Mouse (Mus musculus) testis, adult 2 months (tissue): ENCODE results near the gene Ccdc138. TPM values are rescaled to one million over a fixed set of nuclear protein-coding genes. Genes with fewer than 3 reads are reported as not detected.
A peak's percentile ranks its signal among the peaks of the same experiment; 100 is the strongest.
"Not testable (repeated sequence)": the region's sequence is repeated elsewhere in the genome, so short reads cannot be mapped to it uniquely, and the experiment has no call there.

ENCODE experiments used
- H3K27ac ChIP-seq: fragments of 200-500 bp; 2 replicates; pipeline ENCODE4 v1.5.1; 2012; ENCODE audit warnings: low read depth, low read length; ENCODE audit not compliant: control insufficient read depth, insufficient read depth
- H3K27me3 ChIP-seq: fragments of 200-500 bp; 2 replicates; pipeline ENCODE4 v1.6.1; 2012; ENCODE audit warnings: mild to moderate bottlenecking, low read length, moderate library complexity; ENCODE audit not compliant: control insufficient read depth, insufficient read depth
- H3K36me3 ChIP-seq: fragments of 200-500 bp; 2 replicates; pipeline ENCODE4 v1.6.1; 2012; ENCODE audit warnings: mild to moderate bottlenecking, low read length; ENCODE audit not compliant: control insufficient read depth, insufficient read depth
- H3K4me1 ChIP-seq: fragments of 200-500 bp; 2 replicates; pipeline ENCODE4 v1.6.1; 2012; ENCODE audit warnings: low read length; ENCODE audit not compliant: control insufficient read depth, insufficient read depth
- H3K4me3 ChIP-seq: fragments of 200-500 bp; 2 replicates; pipeline ENCODE4 v1.5.1; 2012; ENCODE audit warnings: low read depth, mild to moderate bottlenecking, low read length, moderate library complexity, mixed read lengths; ENCODE audit not compliant: control insufficient read depth
- CTCF ChIP-seq: fragments of 200-500 bp; IDR thresholded peaks from 2 replicates; pipeline ENCODE4 v1.5.1; 2012; ENCODE audit warnings: low read depth, mild to moderate bottlenecking, inconsistent platforms, low read length, moderate library complexity; ENCODE audit not compliant: control insufficient read depth, insufficient read depth, insufficient replicate concordance
- POLR2A ChIP-seq: fragments of 200-500 bp; IDR thresholded peaks from 2 replicates; pipeline ENCODE4 v1.6.1; 2012; ENCODE audit warnings: low read depth, mild to moderate bottlenecking, inconsistent platforms, low read length, moderate library complexity; ENCODE audit not compliant: control insufficient read depth
- polyA plus RNA-seq: library from polyadenylated mRNA; depleted of rRNA; stranded (reverse); fragments of >200 nt; gene quantifications from 2 replicates; pipeline ENCODE4 v1.2.3, GENCODE M21; 2012

The Ccdc138 gene
- polyA plus RNA-seq, 1 experiment = 7.6 TPM

DNA sequence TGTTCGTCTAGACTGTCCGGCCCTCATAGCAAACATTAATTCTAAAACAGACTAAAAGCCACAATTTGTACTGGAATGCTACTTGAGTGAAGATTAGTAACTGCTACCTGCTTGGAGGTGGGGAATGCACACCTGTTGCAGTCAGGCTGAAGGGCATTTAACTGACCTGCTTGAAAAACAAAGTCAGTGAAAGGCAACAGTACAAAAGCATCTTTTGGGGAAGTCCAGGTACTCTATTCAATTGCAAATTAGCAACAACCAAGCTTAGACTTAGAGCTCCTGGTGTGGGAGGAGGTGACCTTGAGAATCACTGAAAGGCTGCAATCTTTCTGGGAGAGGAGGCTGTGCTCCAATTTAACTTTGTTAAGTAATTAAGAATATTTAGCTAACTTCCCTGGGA is 34.4 kb downstream of the Ccdc138 start:
- Histone ChIP-seq H3K4me3 (no peak overlapping the region), H3K27ac (no peak overlapping the region), H3K27me3 (no peaks in the 10 kb centered on the region), H3K36me3 (no peaks in the 10 kb centered on the region), H3K4me1 (no peaks in the 10 kb centered on the region)
- TF ChIP-seq CTCF (no peak), POLR2A (no peak)

DNA sequence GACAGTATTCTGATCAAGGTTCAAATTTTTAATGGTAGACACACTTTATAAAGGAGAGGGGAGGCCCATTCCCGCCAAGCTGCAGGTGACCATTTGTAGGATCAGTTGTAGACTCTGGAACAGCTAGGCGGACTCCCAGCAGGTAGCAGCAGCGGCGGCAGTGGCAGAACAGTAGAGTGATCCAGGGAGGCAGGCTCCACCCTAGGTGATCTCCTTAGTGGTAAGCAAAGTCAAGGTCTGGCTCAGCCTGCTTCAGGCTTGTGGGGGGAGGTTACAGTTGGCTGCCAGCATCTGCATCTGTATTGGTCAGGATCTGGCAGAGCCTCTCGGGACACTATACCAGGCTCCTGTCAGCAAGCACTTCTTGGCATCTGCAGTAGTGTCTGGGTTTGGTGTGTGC is 38.5 kb downstream of the Ccdc138 start:
- not testable (repeated sequence) for H3K27me3 ChIP-seq

DNA sequence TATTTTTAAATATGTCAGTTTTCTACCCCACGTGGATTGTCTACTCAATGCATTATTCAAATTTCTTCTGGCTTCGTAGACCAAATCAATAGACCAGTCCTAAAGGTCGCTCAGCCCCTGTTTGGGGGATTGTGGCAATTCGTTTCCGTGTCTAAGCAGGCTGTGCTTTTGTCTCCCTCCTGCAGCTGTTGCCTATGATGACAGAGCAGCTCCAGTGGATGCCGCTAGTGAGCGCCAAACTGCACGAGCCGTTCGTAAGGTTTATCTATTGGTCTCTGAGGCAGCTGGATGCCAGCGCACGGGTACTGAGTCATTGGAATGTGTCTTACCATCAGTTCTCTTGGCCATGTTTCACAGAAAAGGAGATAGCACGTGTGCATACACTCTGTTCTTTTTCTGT is 42.9 kb downstream of the Ccdc138 start:
- Histone ChIP-seq H3K4me1 (no peaks in the 10 kb centered on the region), H3K27ac (no peak overlapping the region), H3K4me3 (no peak overlapping the region), H3K27me3 (no peaks in the 10 kb centered on the region), H3K36me3 (peaks cover 2% of the 10 kb centered on the region; the same call in 1 of the 2 replicates)
- TF ChIP-seq CTCF (no peak; the same call in 1 of the 2 replicates), POLR2A (no peak)

More for the DNA sequence above, 38.5 kb downstream of the Ccdc138 start:
- not testable (repeated sequence) for H3K4me1 ChIP-seq, H3K36me3 ChIP-seq, H3K4me3 ChIP-seq, H3K27ac ChIP-seq

DNA sequence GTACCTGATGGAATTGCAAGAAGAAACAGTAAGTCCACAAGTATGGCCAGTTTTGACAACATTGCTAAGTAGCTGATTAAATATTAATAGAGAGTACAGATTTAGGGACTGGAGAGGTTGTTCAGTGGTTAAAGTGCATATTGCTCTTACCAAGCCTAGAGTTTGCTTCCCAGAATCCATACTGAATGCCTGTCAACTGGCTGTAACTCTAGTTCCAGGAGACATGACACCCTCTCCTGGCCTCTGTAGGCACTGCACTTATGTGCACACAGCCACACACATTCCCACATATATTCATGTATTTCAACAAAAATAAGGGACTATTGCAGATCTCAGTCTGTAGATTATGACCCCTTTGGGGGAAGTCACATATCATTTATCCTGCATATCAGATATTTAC is 51.0 kb downstream of the Ccdc138 start:
- TF ChIP-seq POLR2A (no peak), CTCF (no peak)
- Histone ChIP-seq H3K36me3 (peaks cover 2% of the 10 kb centered on the region; the same call in 1 of the 2 replicates), H3K27me3 (no peaks in the 10 kb centered on the region), H3K27ac (no peak overlapping the region), H3K4me3 (no peak overlapping the region), H3K4me1 (no peaks in the 10 kb centered on the region)

DNA sequence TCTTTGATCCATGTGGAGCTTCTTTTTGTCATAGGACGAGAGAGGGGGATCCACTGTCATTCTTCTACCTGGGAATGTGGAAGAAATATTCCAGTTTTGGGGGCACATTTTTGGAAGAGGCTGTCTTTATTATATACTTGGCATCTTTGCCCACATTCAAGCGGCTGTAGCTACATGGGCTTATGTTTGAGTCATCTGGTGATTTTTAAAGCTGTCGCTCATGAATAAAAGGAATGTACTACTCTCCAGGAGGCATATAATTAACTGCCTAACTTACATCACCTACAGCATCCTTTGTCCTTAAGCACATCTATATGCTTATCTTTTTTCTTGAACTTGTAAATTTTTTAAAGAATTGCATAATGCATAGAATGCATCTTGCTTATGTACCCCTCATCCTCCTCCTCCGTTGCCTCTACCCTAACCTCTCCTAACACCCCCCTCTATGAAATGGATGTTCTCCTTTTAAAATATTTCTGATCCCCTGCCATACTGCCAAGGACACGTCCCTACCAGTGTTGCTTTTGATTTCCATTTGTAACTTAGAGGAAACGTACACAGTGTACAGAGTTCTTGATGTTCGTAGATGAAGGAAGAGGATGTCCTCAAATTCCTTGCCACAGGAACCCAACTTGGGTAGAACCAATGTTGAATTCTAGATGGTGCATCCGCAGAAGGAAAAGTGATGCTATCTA is 57.1 kb downstream of the Ccdc138 start:
- no peak overlapping the region for H3K4me3 ChIP-seq
- H3K36me3 ChIP-seq = no peaks in the 10 kb centered on the region
- H3K27ac ChIP-seq = no peak overlapping the region
- H3K4me1 ChIP-seq = no peaks in the 10 kb centered on the region
- TF ChIP-seq POLR2A (no peak), CTCF (no peak)
- H3K27me3 ChIP-seq = no peaks in the 10 kb centered on the region

DNA sequence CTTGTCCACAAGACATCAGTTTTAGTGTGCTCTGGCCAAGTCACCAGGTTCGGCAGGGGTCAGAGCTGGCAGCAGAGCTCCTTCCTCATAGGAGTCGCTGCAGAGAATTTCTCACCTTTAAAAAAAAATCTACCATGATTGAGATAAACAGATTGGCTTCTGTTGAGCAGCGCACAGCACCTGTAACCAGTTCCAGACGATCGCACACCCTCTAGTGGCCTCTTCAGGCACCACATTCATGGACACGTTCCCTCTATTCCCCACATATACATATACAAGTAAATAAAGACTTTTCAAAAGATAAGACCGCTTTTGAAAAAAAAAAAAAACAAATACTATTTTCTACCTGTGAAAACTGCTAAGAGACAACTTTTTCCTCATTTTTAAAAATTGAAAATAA is 61.4 kb downstream of the Ccdc138 start:
- Histone ChIP-seq H3K27ac (no peak overlapping the region), H3K36me3 (no peaks in the 10 kb centered on the region; the same call in 1 of the 2 replicates), H3K27me3 (no peaks in the 10 kb centered on the region), H3K4me1 (no peaks in the 10 kb centered on the region), H3K4me3 (no peak overlapping the region)
- TF ChIP-seq POLR2A (no peak), CTCF (peak; percentile 46; the same call in 1 of the 2 replicates)

DNA sequence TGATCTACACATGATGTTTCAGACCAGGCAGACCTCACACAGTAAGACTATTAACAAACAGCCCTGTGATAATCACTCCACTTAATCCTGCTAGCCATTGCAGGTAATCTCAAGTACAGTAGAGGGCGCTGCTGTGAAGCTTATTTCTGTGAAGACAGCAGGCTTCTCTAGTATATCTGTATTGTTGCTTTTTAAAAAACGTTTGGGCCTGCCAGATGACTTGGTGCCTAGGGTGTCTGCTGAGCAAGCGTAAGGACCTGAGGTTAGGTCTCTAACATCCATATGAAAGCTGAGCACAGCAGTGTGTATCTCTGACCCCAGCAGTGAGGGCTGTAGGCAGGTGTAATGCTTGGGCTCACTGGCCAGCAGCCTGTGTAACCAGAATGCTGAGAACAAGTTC is 62.2 kb downstream of the Ccdc138 start:
- H3K27ac ChIP-seq = no peak overlapping the region
- H3K36me3 ChIP-seq = no peaks in the 10 kb centered on the region; the same call in none of the 2 replicates
- TF ChIP-seq POLR2A (no peak), CTCF (no peak)
- H3K4me1 ChIP-seq = no peaks in the 10 kb centered on the region
- no peak overlapping the region for H3K4me3 ChIP-seq
- no peaks in the 10 kb centered on the region for H3K27me3 ChIP-seq
